In genomic region chr8:122217456-122218177, GRCm38 (mm10) we compare ENCODE assay signal across 19 mouse cellular contexts.
"Had no signal": no experiment of that assay in that cellular context is flagged by ENCODE, and none has a peak within 500 bp of the region (broad histone marks: within the 10 kb centered on the region; RNA-seq: fewer than 3 reads in every experiment).

No protein-coding gene starts in this region.

- H3K4me2 ChIP-seq: lung, embryonic 14.5 days; midbrain, embryonic 12.5 days; neural tube, embryonic 13.5 days; neural tube, embryonic 15.5 days had no signal

- H3K4me1 ChIP-seq: midbrain, embryonic 10.5 days; midbrain, embryonic 12.5 days; neural tube, embryonic 15.5 days had no signal

- H3K9me3 ChIP-seq: midbrain, embryonic 10.5 days; midbrain, embryonic 12.5 days; neural tube, embryonic 13.5 days; neural tube, embryonic 15.5 days had no signal

- ATAC-seq: midbrain, embryonic 16.5 days had no signal

- H3K36me3 ChIP-seq: midbrain, embryonic 10.5 days; midbrain, embryonic 12.5 days; neural tube, embryonic 13.5 days; neural tube, embryonic 15.5 days had no signal

- H3K9ac ChIP-seq: lung, embryonic 14.5 days; midbrain, embryonic 12.5 days; neural tube, embryonic 13.5 days; neural tube, embryonic 15.5 days had no signal

- H3K4me3 ChIP-seq: midbrain, embryonic 10.5 days; midbrain, embryonic 12.5 days; myocyte; neural tube, embryonic 13.5 days; neural tube, embryonic 15.5 days had no signal

- DNase-seq: lung, adult 18-20 months; lung, embryonic 14.5 days; lung, postnatal 10 days; lung, postnatal 4 days; midbrain, embryonic 14.5 days; retina, postnatal 1 day; right cerebral cortex, adult 18-20 months; right cerebral cortex, postnatal 25 days; right cerebral cortex, postnatal 4 days; spleen, adult 18-20 months; thymus, adult 2 months; thymus, postnatal 25 days; thymus, postnatal 4 days had no signal

- H3K27ac ChIP-seq: midbrain, embryonic 10.5 days; midbrain, embryonic 12.5 days; neural tube, embryonic 13.5 days; neural tube, embryonic 15.5 days had no signal

- H3K27me3 ChIP-seq: neural tube, embryonic 13.5 days; neural tube, embryonic 15.5 days had no signal
